Comparison of ENCODE assay signal across 27 mouse cellular contexts in genomic region chr11:21690730-21691129, GRCm38 (mm10).
DNase-seq lines count a peak whose midpoint lies in the region; ATAC-seq and TF ChIP-seq lines count a peak whose summit lies in the region.
"Had no signal": no experiment of that assay in that cellular context is flagged by ENCODE, and none has a peak within 500 bp of the region (broad histone marks: within the 10 kb centered on the region; RNA-seq: fewer than 3 reads in every experiment).

No protein-coding gene starts in this region.

- no peak for TF ChIP-seq CTCF in lung, embryonic 14.5 days (IDR thresholded peaks at IDR 0.05; ENCODE audit: low read depth)

- 0 out of 2 replicates have a peak, but pooled peaks have one; percentile 57 for ATAC-seq in forebrain, embryonic 13.5 days
- no peak for ATAC-seq in forebrain, embryonic 16.5 days
- no peak for ATAC-seq in lung, embryonic 14.5 days (ENCODE audit: insufficient read depth)
- ATAC-seq: intestine, embryonic 16.5 days; midbrain, embryonic 16.5 days had no signal

- H3K4me3 ChIP-seq in forebrain, embryonic 13.5 days, result no peak overlapping the region
- no peak overlapping the region for H3K4me3 ChIP-seq in forebrain, embryonic 16.5 days (replicated peaks; ENCODE audit: low read length)
- no peak overlapping the region for H3K4me3 ChIP-seq in lung, embryonic 14.5 days (ENCODE audit: low read depth, low read length)
- H3K4me3 ChIP-seq: embryonic facial prominence, embryonic 12.5 days; forebrain, embryonic 12.5 days; hindbrain, embryonic 12.5 days; limb, embryonic 10.5 days; limb, embryonic 15.5 days; liver, embryonic 13.5 days; neural tube, embryonic 12.5 days had no signal

- H3K4me2 ChIP-seq in forebrain, embryonic 13.5 days, result no peak overlapping the region
- H3K4me2 ChIP-seq in forebrain, embryonic 16.5 days (ENCODE audit: low read length), result no peak overlapping the region
- H3K4me2 ChIP-seq in lung, embryonic 14.5 days, result no peak overlapping the region
- H3K4me2 ChIP-seq: embryonic facial prominence, embryonic 12.5 days; forebrain, embryonic 12.5 days; hindbrain, embryonic 12.5 days; limb, embryonic 15.5 days; liver, embryonic 13.5 days; neural tube, embryonic 12.5 days had no signal

- H3K27ac ChIP-seq in forebrain, embryonic 13.5 days, result no peak overlapping the region
- no peak overlapping the region for H3K27ac ChIP-seq in forebrain, embryonic 16.5 days (ENCODE audit: low read length)
- H3K27ac ChIP-seq in lung, embryonic 14.5 days (ENCODE audit: low read depth), result no peak overlapping the region
- H3K27ac ChIP-seq: embryonic facial prominence, embryonic 12.5 days; forebrain, embryonic 12.5 days; hindbrain, embryonic 12.5 days; limb, embryonic 10.5 days; limb, embryonic 15.5 days; liver, embryonic 13.5 days; neural tube, embryonic 12.5 days had no signal

- H3K36me3 ChIP-seq in forebrain, embryonic 13.5 days (ENCODE audit: poor library complexity, severe bottlenecking), result no peaks in the 10 kb centered on the region
- no peaks in the 10 kb centered on the region for H3K36me3 ChIP-seq in forebrain, embryonic 16.5 days (ENCODE audit: control insufficient read depth, insufficient read depth)
- no peaks in the 10 kb centered on the region for H3K36me3 ChIP-seq in lung, embryonic 14.5 days (ENCODE audit: insufficient read depth)
- H3K36me3 ChIP-seq: embryonic facial prominence, embryonic 12.5 days; forebrain, embryonic 12.5 days; hindbrain, embryonic 12.5 days; limb, embryonic 10.5 days; limb, embryonic 15.5 days; liver, embryonic 13.5 days; neural tube, embryonic 12.5 days had no signal

- 53% methylated on average over 2 of the region's 2 CpGs for WGBS in forebrain, embryonic 13.5 days
- WGBS in forebrain, embryonic 16.5 days, result 43% methylated on average over 2 of the region's 2 CpGs
- 68% methylated on average over 2 of the region's 2 CpGs for WGBS in lung, embryonic 14.5 days

- peak; percentile 24 for DNase-seq in lung, embryonic 14.5 days
- no peak for DNase-seq in lung, postnatal 10 days
- peak; percentile 65 for DNase-seq in MN1 (ENCODE audit: low spot score)
- DNase-seq in frontal cortex, postnatal 36 days (ENCODE audit: low spot score in 2 of 2), result no peak
- no peak for DNase-seq in right cerebral cortex, adult 18-20 months
- DNase-seq: adrenal gland, postnatal 36 days; B cell, adult 2 months; cerebellum, adult 2 months; cerebellum, postnatal 25 days; kidney, adult 9 months; kidney, postnatal 10 days; layer of hippocampus, adult 9-11 months; liver, embryonic 13.5 days; lung, adult 18-20 months; lung, postnatal 14 days; right cerebral cortex, postnatal 14 days; thymus, postnatal 4 days had no signal

- H3K9me3 ChIP-seq in forebrain, embryonic 13.5 days (replicated peaks), result no peaks in the 10 kb centered on the region
- no peaks in the 10 kb centered on the region for H3K9me3 ChIP-seq in forebrain, embryonic 16.5 days (ENCODE audit: control insufficient read depth, low read length)
- H3K9me3 ChIP-seq in lung, embryonic 14.5 days (ENCODE audit: low read depth, low read length), result no peaks in the 10 kb centered on the region
- H3K9me3 ChIP-seq: embryonic facial prominence, embryonic 12.5 days; forebrain, embryonic 12.5 days; hindbrain, embryonic 12.5 days; limb, embryonic 10.5 days; limb, embryonic 15.5 days; liver, embryonic 13.5 days; neural tube, embryonic 12.5 days had no signal

- H3K9ac ChIP-seq in forebrain, embryonic 13.5 days, result no peak overlapping the region
- no peak overlapping the region for H3K9ac ChIP-seq in forebrain, embryonic 16.5 days (replicated peaks; ENCODE audit: low read depth, low read length)
- no peak overlapping the region for H3K9ac ChIP-seq in lung, embryonic 14.5 days
- H3K9ac ChIP-seq: embryonic facial prominence, embryonic 12.5 days; forebrain, embryonic 12.5 days; hindbrain, embryonic 12.5 days; limb, embryonic 15.5 days; liver, embryonic 13.5 days; neural tube, embryonic 12.5 days had no signal

- peaks cover 5% of the 10 kb centered on the region; the same call in 1 of the 2 replicates for H3K4me1 ChIP-seq in forebrain, embryonic 13.5 days
- no peaks in the 10 kb centered on the region; the same call in 1 of the 2 replicates for H3K4me1 ChIP-seq in forebrain, embryonic 16.5 days (replicated peaks; ENCODE audit: control insufficient read depth, insufficient read depth, low read length)
- no peaks in the 10 kb centered on the region for H3K4me1 ChIP-seq in lung, embryonic 14.5 days (ENCODE audit: insufficient read depth)
- H3K4me1 ChIP-seq: embryonic facial prominence, embryonic 12.5 days; hindbrain, embryonic 12.5 days; limb, embryonic 10.5 days; limb, embryonic 15.5 days; liver, embryonic 13.5 days; neural tube, embryonic 12.5 days had no signal

- H3K27me3 ChIP-seq in forebrain, embryonic 13.5 days, result no peaks in the 10 kb centered on the region
- no peaks in the 10 kb centered on the region for H3K27me3 ChIP-seq in forebrain, embryonic 16.5 days (replicated peaks; ENCODE audit: control insufficient read depth, insufficient read depth, low read length)
- no peaks in the 10 kb centered on the region for H3K27me3 ChIP-seq in lung, embryonic 14.5 days (ENCODE audit: insufficient read depth, low read length)
- H3K27me3 ChIP-seq: embryonic facial prominence, embryonic 12.5 days; forebrain, embryonic 12.5 days; hindbrain, embryonic 12.5 days; limb, embryonic 15.5 days; liver, embryonic 13.5 days; neural tube, embryonic 12.5 days had no signal

Comparison
In these comparisons a context has a peak if more than half of its experiments do, and no peak if none do; other contexts are left out.
1. DNase-seq: peak in lung, embryonic 14.5 days (single experiment) and MN1 (single experiment); none in lung, postnatal 10 days (single experiment), frontal cortex, postnatal 36 days (0 of 2) and right cerebral cortex, adult 18-20 months (single experiment).